Mouse (Mus musculus): ENCODE measurements around the gene Ano3.

- TF ChIP-seq CTCF (conservative IDR thresholded peaks at IDR 0.05; ENCODE audit: low read length) (no peak), POU5F1 (IDR thresholded peaks at IDR 0.05; ENCODE audit: borderline replicate concordance, low read length) (no peak)
Measured at GRCm38 (mm10) chr2:110906473-110906872, 44.2 kb downstream of the Ano3 start.
